Mouse (Mus musculus) testis, adult 10 weeks (tissue): ENCODE data around the gene Alb. TPM values are rescaled to one million over a fixed set of nuclear protein-coding genes. Genes with fewer than 3 reads are reported as not detected.

Experiments
- polyA plus RNA-seq: library from polyadenylated mRNA; stranded (reverse); fragments of 350-450 nt; fragmentation: Illumina TruSeq; extraction: RNeasy Lipid Tissue Mini Kit (QIAGEN cat#74804); gene quantifications from one replicate; pipeline ENCODE4 v1.2.3, GENCODE M21; 2014; ENCODE audit warnings: low read depth, low replicate concordance

The Alb gene
- 1.7 TPM for polyA plus RNA-seq

DNA sequence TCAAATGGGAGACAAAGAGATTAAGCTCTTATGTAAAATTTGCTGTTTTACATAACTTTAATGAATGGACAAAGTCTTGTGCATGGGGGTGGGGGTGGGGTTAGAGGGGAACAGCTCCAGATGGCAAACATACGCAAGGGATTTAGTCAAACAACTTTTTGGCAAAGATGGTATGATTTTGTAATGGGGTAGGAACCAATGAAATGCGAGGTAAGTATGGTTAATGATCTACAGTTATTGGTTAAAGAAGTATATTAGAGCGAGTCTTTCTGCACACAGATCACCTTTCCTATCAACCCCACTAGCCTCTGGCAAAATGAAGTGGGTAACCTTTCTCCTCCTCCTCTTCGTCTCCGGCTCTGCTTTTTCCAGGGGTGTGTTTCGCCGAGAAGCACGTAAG is at the start of gene Alb:
Gene Alb (plus strand): TSS at position 279 of the 400 bp plus-strand sequence.

DNA sequence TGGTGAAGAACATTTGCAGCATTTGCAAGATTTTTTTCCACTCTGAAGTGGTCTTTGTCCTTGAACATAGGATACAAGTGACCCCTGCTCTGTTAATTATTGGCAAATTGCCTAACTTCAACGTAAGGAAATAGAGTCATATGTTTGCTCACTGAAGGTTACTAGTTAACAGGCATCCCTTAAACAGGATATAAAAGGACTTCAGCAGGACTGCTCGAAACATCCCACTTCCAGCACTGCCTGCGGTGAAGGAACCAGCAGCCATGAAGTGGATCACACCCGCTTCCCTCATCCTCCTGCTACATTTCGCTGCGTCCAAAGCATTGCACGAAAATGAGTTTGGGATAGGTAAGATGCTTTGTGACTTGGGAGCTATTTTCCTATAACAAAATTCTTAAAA is 29.8 kb downstream of the Alb start, which contains the start of gene Afp:
Gene Afp (plus strand): TSS at position 220 of the 400 bp plus-strand sequence.

DNA sequence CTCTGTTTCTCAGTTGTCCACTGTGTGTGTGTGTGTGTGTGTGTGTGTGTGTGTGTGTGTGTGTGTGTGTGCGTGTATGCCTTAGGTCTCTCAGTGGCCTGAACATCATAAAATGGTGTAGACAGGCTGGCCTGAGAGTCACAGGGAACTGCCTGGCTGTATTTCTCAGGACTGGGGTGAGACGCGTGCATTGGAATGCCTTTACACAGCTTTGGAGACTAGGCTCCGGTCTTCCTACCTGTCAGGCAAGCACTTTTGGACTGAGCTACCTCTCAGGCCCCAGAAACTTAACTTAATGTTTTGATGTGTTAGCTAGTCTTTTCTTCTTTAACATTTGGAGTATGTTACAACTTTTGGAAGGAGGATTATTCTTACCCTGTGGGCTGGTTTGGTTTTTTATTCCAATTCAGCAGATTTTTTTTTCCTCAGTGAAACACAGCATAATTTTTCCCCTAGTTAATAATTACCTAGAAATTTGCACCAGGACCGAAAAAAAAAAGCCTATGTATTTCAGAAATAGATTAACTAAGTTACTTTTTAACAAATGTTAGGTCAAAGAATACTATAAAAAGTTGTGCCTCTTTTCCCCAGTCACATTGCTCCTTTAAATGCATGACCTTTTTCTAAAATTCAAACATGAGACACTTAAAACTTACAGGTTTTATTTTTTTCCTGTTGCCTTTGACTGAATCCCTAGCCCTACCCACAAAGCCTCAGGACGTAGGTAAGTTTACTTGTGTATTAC is 57.8 kb downstream of the Alb start, which contains the start of gene Afm:
Gene Afm (plus strand): TSS at position 577 of the 745 bp plus-strand sequence.

Other genes starting within 250 kb of the Alb start
- gene Cox18, start 236.9 kb upstream of the Alb start, polyA plus RNA-seq, result 8.3 TPM
- 68.7 TPM for gene Ankrd17, start 94.3 kb upstream of the Alb start, polyA plus RNA-seq
- gene Gm9958, start 93.7 kb upstream of the Alb start, polyA plus RNA-seq, result 3.2 TPM
- gene Afp, start 29.8 kb downstream of the Alb start, polyA plus RNA-seq, result 0.41 TPM
- gene Afm, start 58.0 kb downstream of the Alb start, polyA plus RNA-seq, result 3.3 TPM
- gene 5830473C10Rik, start 100.2 kb downstream of the Alb start, polyA plus RNA-seq, result not detected
- gene Rassf6, start 179.8 kb downstream of the Alb start, polyA plus RNA-seq, result 0.90 TPM